Mouse (Mus musculus) brain, embryonic 14.5 days (tissue): ENCODE measurements around the gene Dedd2.
A peak's percentile ranks its signal among the peaks of the same experiment; 100 is the strongest.

Experiments
- CTCF ChIP-seq: fragments of 200-500 bp; IDR thresholded peaks from 2 replicates; pipeline ENCODE4 v1.5.1; 2012; ENCODE audit warnings: inconsistent platforms, mild to moderate bottlenecking, moderate library complexity, borderline replicate concordance; ENCODE audit not compliant: insufficient read depth, insufficient read length; ENCODE audit errors: extremely low read depth
- POLR2A ChIP-seq: fragments of 200-500 bp; IDR thresholded peaks from 2 replicates; pipeline ENCODE4 v1.6.1; 2012; ENCODE audit warnings: mild to moderate bottlenecking, inconsistent platforms, borderline replicate concordance; ENCODE audit not compliant: poor library complexity, insufficient read depth, insufficient read length, severe bottlenecking; ENCODE audit errors: extremely low read depth

DNA sequence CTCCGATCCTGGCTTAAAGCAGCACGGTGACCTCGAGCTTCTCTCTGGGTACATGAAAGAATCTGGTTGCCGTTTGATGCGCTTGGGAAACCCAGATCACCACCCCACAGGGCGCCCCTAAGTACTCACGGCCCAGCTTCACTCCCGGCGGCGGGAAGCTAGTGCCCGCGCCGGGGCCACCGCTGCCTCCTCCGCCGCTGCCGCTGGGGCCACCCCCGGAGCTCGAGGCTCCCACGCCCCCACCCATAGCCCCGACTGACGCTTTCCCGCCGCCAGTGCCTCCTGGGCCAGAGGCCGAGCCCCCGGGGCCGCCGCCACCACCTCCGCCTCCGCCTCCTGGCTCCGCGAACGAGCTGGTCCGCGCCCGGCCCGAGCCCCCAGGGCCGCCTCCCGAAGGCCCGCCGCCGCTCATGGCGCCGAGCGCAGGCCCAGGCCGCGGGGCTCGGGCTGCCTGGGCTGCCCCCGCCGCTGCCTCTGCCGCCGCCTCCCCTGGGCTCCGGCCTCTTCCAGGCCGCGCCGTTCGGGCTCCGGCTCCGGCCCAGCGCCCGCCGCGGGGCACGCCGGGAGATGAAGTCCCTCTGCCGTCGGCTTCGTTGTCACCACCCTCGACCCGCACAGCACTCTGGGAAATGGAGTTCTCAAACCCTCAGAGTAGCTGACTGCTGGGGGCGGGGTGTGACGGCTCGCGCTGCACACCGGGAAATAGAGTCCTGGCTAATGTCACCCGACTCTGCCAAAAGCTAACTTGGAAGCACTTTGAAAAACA lies 17.0 kb upstream of the Dedd2 start, which contains the start of gene Gsk3a:
- TF ChIP-seq CTCF: no peak
- TF ChIP-seq POLR2A: peak; percentile 84
